Mouse (Mus musculus): ENCODE measurements around the gene Haus5.

GRCm38 (mm10) chr7:30639083-30639482 is 25.7 kb downstream of the Haus5 start:
- no peak for TF ChIP-seq CTCF (IDR thresholded peaks at IDR 0.05; ENCODE audit: low read depth)
- no peak for TF ChIP-seq EP300 (IDR thresholded peaks at IDR 0.05; ENCODE audit: low read depth)
